Comparison of ENCODE assay signal across 20 mouse cellular contexts in the genomic region with DNA sequence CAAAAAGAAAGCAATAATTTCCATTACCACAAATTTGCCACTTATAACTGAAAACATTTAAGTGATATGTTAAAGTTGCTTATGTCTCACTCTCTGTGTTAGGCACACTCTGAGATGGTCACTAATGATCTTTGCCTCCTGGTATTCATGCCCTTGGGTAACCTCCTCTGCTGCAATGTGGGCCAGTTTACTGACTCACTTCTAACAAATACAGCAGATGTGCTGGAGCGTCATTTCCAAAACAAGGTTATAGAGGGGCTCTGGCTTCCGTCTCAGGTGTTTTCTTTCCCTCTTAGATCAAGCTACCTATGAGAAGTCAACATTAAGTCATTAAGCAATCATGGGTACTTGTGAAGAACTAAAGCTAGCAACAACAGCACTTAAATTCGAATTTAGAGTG. TPM values are rescaled to one million over a fixed set of nuclear protein-coding genes. Genes with fewer than 3 reads are reported as not detected.
A peak's percentile ranks its signal among the peaks of the same experiment; 100 is the strongest.
DNase-seq lines count a peak whose midpoint lies in the region; ATAC-seq lines count a peak whose summit lies in the region.
"Had no signal": no experiment of that assay in that cellular context is flagged by ENCODE, and none has a peak within 500 bp of the region (broad histone marks: within the 10 kb centered on the region; RNA-seq: fewer than 3 reads in every experiment).

No protein-coding gene starts in this region.

- 0 out of 2 replicates have a peak, but pooled peaks have one; percentile 39 for ATAC-seq in liver, embryonic 16.5 days (ENCODE audit: low read depth)
- no peak for ATAC-seq in liver, embryonic 11.5 days (replicated peaks; ENCODE audit: low FRiP score)
- ATAC-seq: forebrain, embryonic 15.5 days; intestine, embryonic 15.5 days had no signal

- DNase-seq in adrenal gland, adult 8-10 months = peak; percentile 23
- no peak for DNase-seq in adrenal gland, postnatal 14 days
- DNase-seq in heart, adult 11 months = peak; percentile 84
- no peak for DNase-seq in heart, postnatal 25 days (ENCODE audit: low spot score)
- no peak for DNase-seq in liver, embryonic 11.5 days (ENCODE audit: low spot score)
- DNase-seq in 3T3-L1 (ENCODE audit: low read depth, low spot score) = peak; percentile 46
- DNase-seq in ovary, postnatal 36 days (ENCODE audit: low spot score) = no peak
- DNase-seq: cerebellum, adult 11-12 months; cerebellum, adult 9-10 months; cerebellum, postnatal 25 days; gastrocnemius, postnatal 14 days; heart, adult 18-20 months; heart, postnatal 10 days had no signal

- no peaks in the 10 kb centered on the region for H3K27me3 ChIP-seq in liver, embryonic 16.5 days (ENCODE audit: control insufficient read depth, insufficient read depth, low read depth, low read length)
- H3K27me3 ChIP-seq in liver, embryonic 11.5 days (replicated peaks; ENCODE audit: control insufficient read depth, insufficient read depth, low read length) = no peaks in the 10 kb centered on the region
- H3K27me3 ChIP-seq: embryonic facial prominence, embryonic 12.5 days; forebrain, embryonic 15.5 days; hindbrain, embryonic 13.5 days; intestine, embryonic 15.5 days had no signal

- H3K4me3 ChIP-seq in liver, embryonic 16.5 days (ENCODE audit: low read depth, low read length) = no peak overlapping the region
- H3K4me3 ChIP-seq in liver, embryonic 11.5 days (ENCODE audit: low read depth, low read length) = no peak overlapping the region
- H3K4me3 ChIP-seq: embryonic facial prominence, embryonic 12.5 days; forebrain, embryonic 15.5 days; heart, embryonic 10.5 days; hindbrain, embryonic 13.5 days; intestine, embryonic 15.5 days had no signal

- no peaks in the 10 kb centered on the region for H3K9me3 ChIP-seq in liver, embryonic 16.5 days (replicated peaks; ENCODE audit: control insufficient read depth, low read length)
- H3K9me3 ChIP-seq in liver, embryonic 11.5 days (ENCODE audit: control insufficient read depth, low read length) = no peaks in the 10 kb centered on the region
- H3K9me3 ChIP-seq: embryonic facial prominence, embryonic 12.5 days; forebrain, embryonic 15.5 days; heart, embryonic 10.5 days; hindbrain, embryonic 13.5 days; intestine, embryonic 15.5 days had no signal

- H3K27ac ChIP-seq in liver, embryonic 16.5 days (ENCODE audit: low read length) = no peak overlapping the region
- H3K27ac ChIP-seq in liver, embryonic 11.5 days (ENCODE audit: low read depth, low read length) = no peak overlapping the region
- H3K27ac ChIP-seq: embryonic facial prominence, embryonic 12.5 days; forebrain, embryonic 15.5 days; heart, embryonic 10.5 days; hindbrain, embryonic 13.5 days; intestine, embryonic 15.5 days had no signal

- no peak overlapping the region for H3K4me2 ChIP-seq in liver, embryonic 16.5 days (ENCODE audit: low read depth, low read length)
- no peak overlapping the region for H3K4me2 ChIP-seq in liver, embryonic 11.5 days
- H3K4me2 ChIP-seq: embryonic facial prominence, embryonic 12.5 days; forebrain, embryonic 15.5 days; hindbrain, embryonic 13.5 days; intestine, embryonic 15.5 days had no signal

- intact Hi-C loops in heart, postnatal 25 days (cut with DNase I) = no loop called here

- H3K4me1 ChIP-seq in liver, embryonic 16.5 days (ENCODE audit: control insufficient read depth, low read depth, low read length) = no peaks in the 10 kb centered on the region; the same call in none of the 2 replicates
- H3K4me1 ChIP-seq in liver, embryonic 11.5 days (replicated peaks; ENCODE audit: control insufficient read depth, insufficient read depth, low read length) = no peaks in the 10 kb centered on the region
- H3K4me1 ChIP-seq: embryonic facial prominence, embryonic 12.5 days; heart, embryonic 10.5 days; hindbrain, embryonic 13.5 days; intestine, embryonic 15.5 days had no signal

- 54% methylated on average over 3 of the region's 3 CpGs for WGBS in liver, embryonic 16.5 days (ENCODE audit: insufficient replicate concordance)
- WGBS in liver, embryonic 11.5 days = 68% methylated on average over 3 of the region's 3 CpGs

- no peak overlapping the region for H3K9ac ChIP-seq in liver, embryonic 16.5 days (ENCODE audit: low read depth, low read length)
- H3K9ac ChIP-seq in liver, embryonic 11.5 days (ENCODE audit: low read depth, low read length) = no peak overlapping the region
- H3K9ac ChIP-seq: embryonic facial prominence, embryonic 12.5 days; forebrain, embryonic 15.5 days; hindbrain, embryonic 13.5 days; intestine, embryonic 15.5 days had no signal

- H3K36me3 ChIP-seq in liver, embryonic 16.5 days (ENCODE audit: control insufficient read depth, insufficient read depth) = no peaks in the 10 kb centered on the region
- H3K36me3 ChIP-seq in liver, embryonic 11.5 days (ENCODE audit: control insufficient read depth, insufficient read depth, low read length) = no peaks in the 10 kb centered on the region
- H3K36me3 ChIP-seq: embryonic facial prominence, embryonic 12.5 days; forebrain, embryonic 15.5 days; heart, embryonic 10.5 days; hindbrain, embryonic 13.5 days; intestine, embryonic 15.5 days had no signal

RNA-seq across cellular contexts. Expression of a gene that starts 22.4 kb away (rescaled TPM):
- 10 to 100 TPM; 66.1 to 97.0 (median 75.6) TPM for total RNA-seq in adrenal gland, adult 8-10 months (2022)
- 87.8 and 103 TPM in 2 replicates for total RNA-seq in adrenal gland, postnatal 14 days (2021)
- total RNA-seq in heart, postnatal 25 days (2021) = 10 to 100 TPM; 37.5 to 43.6 TPM
- polyA plus RNA-seq in liver, embryonic 16.5 days (2015; fragmentation: Nextera tagmentation; extraction: Ambion mirVana) = 2.5 and 3.2 TPM in 2 replicates
- 4.9 and 5.5 TPM in 2 replicates for polyA plus RNA-seq in liver, embryonic 11.5 days (2014; fragmentation: Nextera tagmentation; extraction: Ambion mirVana)

RNA-seq across cellular contexts. Expression of a gene that starts 30.1 kb away (rescaled TPM):
- total RNA-seq in adrenal gland, adult 8-10 months (2022) = 10 to 100 TPM; 39.0 to 84.3 (median 50.2) TPM
- 36.2 and 42.1 TPM in 2 replicates for total RNA-seq in adrenal gland, postnatal 14 days (2021)
- total RNA-seq in heart, postnatal 25 days (2021) = 1 to 10 TPM; 3.7 to 5.1 TPM
- polyA plus RNA-seq in liver, embryonic 16.5 days (2015; fragmentation: Nextera tagmentation; extraction: Ambion mirVana) = 0.52 and 0.65 TPM in 2 replicates
- 1.0 and 1.3 TPM in 2 replicates for polyA plus RNA-seq in liver, embryonic 11.5 days (2014; fragmentation: Nextera tagmentation; extraction: Ambion mirVana)
- total RNA-seq: hematopoietic stem cell, adult 5-6 weeks had no signal

Comparison
In these comparisons a context has a peak if more than half of its experiments do, and no peak if none do; other contexts are left out.
1. DNase-seq: peak in adrenal gland, adult 8-10 months (single experiment), heart, adult 11 months (single experiment) and 3T3-L1 (single experiment); none in adrenal gland, postnatal 14 days (single experiment), heart, postnatal 25 days (single experiment), liver, embryonic 11.5 days (single experiment) and ovary, postnatal 36 days (single experiment).